Mouse (Mus musculus) liver, embryonic 14.5 days (tissue): ENCODE results near the gene Chchd3. TPM values are rescaled to one million over a fixed set of nuclear protein-coding genes. Genes with fewer than 3 reads are reported as not detected.

Experiments
- ATAC-seq: fragments of 200-750 bp; cut with Nextera tagmentation; 2 replicates; pipeline ENCODE4 v1.8.0; 2017; ENCODE audit warnings: moderate number of reproducible peaks, mild to moderate bottlenecking, moderate library complexity; ENCODE audit not compliant: insufficient read depth
- DNase-seq, 3 experiments: peaks; one replicate each; pipeline ENCODE4 v3.0.0-alpha.2; 2012 to 2013; ENCODE audit warnings: low read depth in 3 of 3, low spot score in 3 of 3
- H3K27ac ChIP-seq: fragments of 300-500 bp; sonication (generic); 2 replicates; pipeline ENCODE4 v1.5.1; 2014; ENCODE audit warnings: moderate library complexity, mild to moderate bottlenecking, control low read depth, inconsistent platforms
- H3K27me3 ChIP-seq: fragments of 300-500 bp; sonication (generic); 2 replicates; pipeline ENCODE4 v1.6.1; 2014; ENCODE audit warnings: mild to moderate bottlenecking, low read length, moderate library complexity; ENCODE audit not compliant: control insufficient read depth, insufficient read depth
- H3K36me3 ChIP-seq: fragments of 300-500 bp; sonication (generic); replicated peaks from 2 replicates; pipeline ENCODE4 v1.6.1; 2014; ENCODE audit warnings: low read depth; ENCODE audit not compliant: control insufficient read depth, insufficient read depth
- H3K4me1 ChIP-seq, 2 experiments: fragments of 200-500 bp in 1 of 2; fragments of 300-500 bp in 1 of 2; sonication (generic) in 1 of 2; replicated peaks; 2 replicates each; pipeline ENCODE4 v1.6.1; 2012 to 2014; ENCODE audit warnings: antibody characterized with exemption in 1 of 2, inconsistent platforms in 1 of 2, low read length in 1 of 2; ENCODE audit not compliant: control insufficient read depth in 2 of 2, insufficient read depth in 2 of 2
- H3K4me2 ChIP-seq: fragments of 300-500 bp; sonication (generic); 2 replicates; pipeline ENCODE4 v1.6.1; 2014; ENCODE audit warnings: low read depth, mild to moderate bottlenecking, control low read depth, moderate library complexity
- H3K4me3 ChIP-seq, 2 experiments: fragments of 200-500 bp in 1 of 2; fragments of 300-500 bp in 1 of 2; sonication (generic) in 1 of 2; 2 replicates each; pipeline ENCODE4 v1.5.1; 2012 to 2014; ENCODE audit warnings: low read depth in 2 of 2, low read length in 2 of 2, mild to moderate bottlenecking in 2 of 2, control low read depth in 1 of 2, inconsistent platforms in 1 of 2, moderate library complexity in 1 of 2; ENCODE audit not compliant: insufficient read depth in 1 of 2
- H3K9ac ChIP-seq: fragments of 300-500 bp; sonication (generic); replicated peaks from 2 replicates; pipeline ENCODE4 v1.6.1; 2014; ENCODE audit warnings: mild to moderate bottlenecking, control low read depth, moderate library complexity
- H3K9me3 ChIP-seq: fragments of 300-500 bp; sonication (generic); 2 replicates; pipeline ENCODE4 v1.6.1; 2016; ENCODE audit warnings: low read length, mixed read lengths; ENCODE audit not compliant: control insufficient read depth
- CTCF ChIP-seq: IDR thresholded peaks from 2 replicates; pipeline ENCODE4 v1.5.1; 2016; ENCODE audit warnings: antibody characterized with exemption, low read depth, control low read depth
- EP300 ChIP-seq: IDR thresholded peaks from 2 replicates; pipeline ENCODE4 v1.6.1; 2016; ENCODE audit warnings: antibody characterized with exemption, low read depth
- WGBS: fragments of 180-500 bp; shearing (Covaris S2); extraction: QIAGEN DNeasy Blood & Tissue Kit; methylation state at CpG from one replicate; pipeline ENCODE4 v1.1.7; 2014; ENCODE audit not compliant: insufficient replicate concordance; 5-methylcytosine and 5-hydroxymethylcytosine counted together
- polyA plus RNA-seq, 2 experiments: library from polyadenylated mRNA; depleted of rRNA in 1 of 2; stranded (reverse) in 1 of 2; unstranded in 1 of 2; fragments of >200 nt; fragmentation: Nextera tagmentation in 1 of 2; extraction: Ambion mirVana in 1 of 2; gene quantifications; 2 replicates each; pipeline versions ENCODE4 v1.2.1 to v1.2.3; 2012 to 2014

Gene Chchd3
- polyA plus RNA-seq, 2 experiments: 43.9 to 76.5 TPM

DNA sequence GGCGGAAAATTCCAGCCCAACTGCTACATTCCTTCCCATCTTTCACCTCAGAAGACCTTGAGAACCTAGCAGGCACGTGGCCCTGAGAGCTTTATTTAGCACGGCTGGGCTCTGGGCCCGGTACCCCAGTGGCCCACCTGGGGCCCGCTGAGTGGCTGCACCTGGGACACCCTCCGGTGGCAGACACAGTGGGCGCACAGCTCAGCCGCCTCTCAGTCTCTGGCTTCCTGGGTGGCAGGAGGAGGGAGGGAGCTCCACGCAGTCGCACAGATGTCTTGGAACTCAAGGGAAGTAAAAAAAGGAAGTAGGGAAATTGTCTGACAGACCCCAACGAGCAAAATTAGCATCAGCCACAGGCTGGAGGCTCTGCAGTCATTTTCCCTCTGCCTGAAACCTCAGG is 279.5 kb downstream of the Chchd3 start:
- Histone ChIP-seq H3K4me1 (no peaks in the 10 kb centered on the region; a peak in 2 of 4 replicates), H3K9me3 (no peaks in the 10 kb centered on the region), H3K4me3 (0 out of 4 replicates have a peak overlapping the region, but pooled peaks of 1 of the 2 experiments have one; percentile 7), H3K27ac (no peak overlapping the region), H3K4me2 (peak overlapping the region; percentile 24), H3K27me3 (no peaks in the 10 kb centered on the region; the same call in 1 of the 2 replicates), H3K9ac (no peak overlapping the region), H3K36me3 (no peaks in the 10 kb centered on the region)
- ATAC-seq (no peak), DNase-seq (no peak)
- no peak for TF ChIP-seq CTCF
- TF ChIP-seq EP300: no peak
- 8% methylated on average over 11 of the region's 11 CpGs for WGBS

DNA sequence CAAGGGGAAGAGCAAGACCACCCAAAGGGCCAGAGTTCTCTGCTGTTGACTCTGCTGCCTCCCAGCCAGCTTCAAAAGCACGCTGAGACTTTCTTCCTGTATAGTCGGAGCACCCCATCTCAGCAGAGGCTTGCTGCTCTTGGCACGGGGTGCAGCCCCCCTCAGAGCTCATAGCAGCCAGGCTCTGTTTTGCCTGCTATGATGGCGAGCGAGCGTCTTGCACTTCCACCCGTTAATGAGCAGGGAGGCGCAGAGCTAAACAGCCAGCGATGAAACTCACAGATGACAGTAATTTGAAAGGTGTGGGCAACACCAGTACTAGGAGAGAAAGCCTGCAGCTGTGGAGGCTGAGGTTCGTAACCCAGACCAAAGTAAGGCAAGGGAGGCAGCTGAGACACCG is 283.7 kb downstream of the Chchd3 start:
- Histone ChIP-seq H3K27me3 (no peaks in the 10 kb centered on the region; the same call in 1 of the 2 replicates), H3K27ac (no peak overlapping the region), H3K4me2 (no peak overlapping the region), H3K4me3 (no peak overlapping the region), H3K9me3 (no peaks in the 10 kb centered on the region), H3K9ac (no peak overlapping the region), H3K4me1 (no peaks in the 10 kb centered on the region; a peak in 2 of 4 replicates), H3K36me3 (no peaks in the 10 kb centered on the region)
- ATAC-seq: no peak
- TF ChIP-seq CTCF (no peak), EP300 (no peak)
- 57% methylated on average over 11 of the region's 11 CpGs for WGBS
- no peak for DNase-seq

DNA sequence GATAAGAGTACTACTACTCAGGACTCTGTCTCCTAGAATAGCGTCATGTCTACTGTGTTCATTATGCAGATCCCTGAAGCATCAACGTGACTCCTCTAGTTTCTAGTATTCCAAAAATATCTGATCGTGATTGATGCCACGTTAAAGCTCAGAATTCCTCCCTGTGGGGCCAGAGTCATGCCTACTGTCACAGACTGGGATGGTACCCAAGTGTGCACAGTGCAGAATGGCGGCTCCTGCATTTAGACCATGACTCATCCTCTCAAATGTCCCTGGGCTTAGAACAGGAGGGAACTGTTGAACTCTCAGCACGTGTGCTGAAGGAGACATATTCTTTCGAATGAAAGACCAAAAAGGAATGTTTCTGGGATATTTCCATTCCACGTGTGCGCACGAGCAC is 305.5 kb downstream of the Chchd3 start:
- H3K4me2 ChIP-seq: no peak overlapping the region
- no peak overlapping the region for H3K9ac ChIP-seq
- no peak for ATAC-seq
- 62% methylated on average over 10 of the region's 10 CpGs for WGBS
- no peak overlapping the region for H3K27ac ChIP-seq
- no peaks in the 10 kb centered on the region for H3K36me3 ChIP-seq
- no peaks in the 10 kb centered on the region for H3K4me1 ChIP-seq
- TF ChIP-seq CTCF (no peak), EP300 (no peak)
- DNase-seq: no peak
- no peaks in the 10 kb centered on the region for H3K27me3 ChIP-seq
- H3K4me3 ChIP-seq: no peak overlapping the region
- no peaks in the 10 kb centered on the region for H3K9me3 ChIP-seq

GRCm38 (mm10) chr6:32749821-32750220 is 310.2 kb downstream of the Chchd3 start:
- no peak overlapping the region for H3K4me3 ChIP-seq
- no peaks in the 10 kb centered on the region for H3K36me3 ChIP-seq
- H3K27ac ChIP-seq: no peak overlapping the region
- DNase-seq (no peak), ATAC-seq (no peak)
- no peak overlapping the region for H3K9ac ChIP-seq
- no peaks in the 10 kb centered on the region for H3K4me1 ChIP-seq
- no peak overlapping the region for H3K4me2 ChIP-seq
- H3K27me3 ChIP-seq: no peaks in the 10 kb centered on the region
- TF ChIP-seq CTCF: peak; percentile 52
- no peak for TF ChIP-seq EP300
- no peaks in the 10 kb centered on the region for H3K9me3 ChIP-seq
- WGBS: 83% methylated on average over 1 of the region's 1 CpGs

GRCm38 (mm10) chr6:32748777-32749176 is 311.3 kb downstream of the Chchd3 start:
- no peaks in the 10 kb centered on the region for H3K36me3 ChIP-seq
- 71% methylated on average over 6 of the region's 6 CpGs for WGBS
- no peaks in the 10 kb centered on the region for H3K9me3 ChIP-seq

More at GRCm38 (mm10) chr6:32748777-32749176, 311.3 kb downstream of the Chchd3 start:
- TF ChIP-seq CTCF (no peak), EP300 (no peak)
- no peaks in the 10 kb centered on the region for H3K27me3 ChIP-seq
- no peak overlapping the region for H3K9ac ChIP-seq
- DNase-seq: no peak
- no peak overlapping the region for H3K4me3 ChIP-seq
- no peak for ATAC-seq
- no peaks in the 10 kb centered on the region for H3K4me1 ChIP-seq
- H3K27ac ChIP-seq: no peak overlapping the region
- H3K4me2 ChIP-seq: no peak overlapping the region
